ENCODE assay signal across 8 mouse cellular contexts in genomic region chr3:52268487-52268736, GRCm38 (mm10). TPM values are rescaled to one million over a fixed set of nuclear protein-coding genes. Genes with fewer than 3 reads are reported as not detected.
DNase-seq lines count a peak whose midpoint lies in the region; ATAC-seq and TF ChIP-seq lines count a peak whose summit lies in the region.

No protein-coding gene starts in this region.

- no peaks in the 10 kb centered on the region for H3K36me3 ChIP-seq in kidney, embryonic 14.5 days (ENCODE audit: control insufficient read depth, insufficient read depth, low read length)
- no peaks in the 10 kb centered on the region for H3K36me3 ChIP-seq in hindbrain, embryonic 11.5 days (ENCODE audit: control insufficient read depth, insufficient read depth, low read length)
- no peaks in the 10 kb centered on the region for H3K36me3 ChIP-seq in midbrain, embryonic 11.5 days (ENCODE audit: control insufficient read depth, insufficient read depth, low read length)

- peak overlapping the region; percentile 91 for H3K4me3 ChIP-seq in kidney, embryonic 14.5 days (ENCODE audit: low read length)
- H3K4me3 ChIP-seq in bone marrow macrophage, adult 2 months (ENCODE audit: insufficient read depth, low read length) = peak overlapping the region; percentile 97
- peak overlapping the region; percentile 77 for H3K4me3 ChIP-seq in hindbrain, embryonic 11.5 days (ENCODE audit: low read depth, low read length)
- peak overlapping the region; percentile 75 for H3K4me3 ChIP-seq in midbrain, embryonic 11.5 days (ENCODE audit: low read depth, low read length)

- no peak for DNase-seq in kidney, adult 8-10 months
- DNase-seq in hindbrain, embryonic 11.5 days (ENCODE audit: low spot score) = no peak
- DNase-seq in midbrain, embryonic 11.5 days (ENCODE audit: low spot score, missing footprints) = no peak
- no peak for DNase-seq in frontal cortex, postnatal 10 days (ENCODE audit: low spot score in 2 of 2)
- no peak for DNase-seq in urinary bladder, adult 2 months (ENCODE audit: low spot score)
- DNase-seq in gastrocnemius, postnatal 4 days (ENCODE audit: low spot score in 2 of 2) = no peak

- no peak for TF ChIP-seq POLR2A in bone marrow macrophage, adult 2 months (IDR thresholded peaks at IDR 0.05; ENCODE audit: borderline replicate concordance, low read depth, low read length)

- TF ChIP-seq CTCF in bone marrow macrophage, adult 2 months (IDR thresholded peaks at IDR 0.05; ENCODE audit: low read depth, low read length) = no peak

- peaks cover 7% of the 10 kb centered on the region for H3K4me1 ChIP-seq in kidney, embryonic 14.5 days (ENCODE audit: control insufficient read depth, insufficient read depth, low read length)
- H3K4me1 ChIP-seq in bone marrow macrophage, adult 2 months (ENCODE audit: control insufficient read depth, insufficient read depth, low read length) = peaks cover 5% of the 10 kb centered on the region; the same call in 1 of the 2 replicates
- H3K4me1 ChIP-seq in hindbrain, embryonic 11.5 days (replicated peaks; ENCODE audit: control insufficient read depth, insufficient read depth, low read length) = peaks cover 2% of the 10 kb centered on the region; the same call in 1 of the 2 replicates
- peaks cover 23% of the 10 kb centered on the region for H3K4me1 ChIP-seq in midbrain, embryonic 11.5 days (ENCODE audit: control insufficient read depth, insufficient read depth, low read length)

- peaks cover 6% of the 10 kb centered on the region; the same call in 1 of the 2 replicates for H3K27me3 ChIP-seq in kidney, embryonic 14.5 days (ENCODE audit: control insufficient read depth, insufficient read depth, low read length)
- peaks cover 34% of the 10 kb centered on the region for H3K27me3 ChIP-seq in hindbrain, embryonic 11.5 days (ENCODE audit: control insufficient read depth, insufficient read depth, low read length)
- peaks cover 35% of the 10 kb centered on the region for H3K27me3 ChIP-seq in midbrain, embryonic 11.5 days (ENCODE audit: control insufficient read depth, insufficient read depth, low read length)

- no peaks in the 10 kb centered on the region for H3K9me3 ChIP-seq in kidney, embryonic 14.5 days (ENCODE audit: control insufficient read depth, low read length)
- no peaks in the 10 kb centered on the region for H3K9me3 ChIP-seq in hindbrain, embryonic 11.5 days (ENCODE audit: control insufficient read depth, low read length)
- H3K9me3 ChIP-seq in midbrain, embryonic 11.5 days (ENCODE audit: control insufficient read depth, low read length) = no peaks in the 10 kb centered on the region

- ATAC-seq in kidney, embryonic 14.5 days (ENCODE audit: low FRiP score, low TSS enrichment) = no peak
- ATAC-seq in hindbrain, embryonic 11.5 days (ENCODE audit: low FRiP score) = no peak; the same call in 1 of the 2 replicates
- no peak for ATAC-seq in midbrain, embryonic 11.5 days (ENCODE audit: low FRiP score)

- under 1% methylated on average over 35 of the region's 40 CpGs for WGBS in kidney, embryonic 14.5 days
- under 1% methylated on average over 29 of the region's 40 CpGs for WGBS in hindbrain, embryonic 11.5 days
- WGBS in midbrain, embryonic 11.5 days = under 1% methylated on average over 29 of the region's 40 CpGs

- peak overlapping the region; percentile 91 for H3K27ac ChIP-seq in kidney, embryonic 14.5 days (ENCODE audit: low read depth, low read length)
- peak overlapping the region; percentile 66 for H3K27ac ChIP-seq in bone marrow macrophage, adult 2 months (ENCODE audit: insufficient read depth, low read depth, low read length)
- no peak overlapping the region; the same call in 1 of the 2 replicates for H3K27ac ChIP-seq in hindbrain, embryonic 11.5 days (ENCODE audit: low read depth, low read length)
- no peak overlapping the region for H3K27ac ChIP-seq in midbrain, embryonic 11.5 days (ENCODE audit: low read depth, low read length)

- H3K9ac ChIP-seq in kidney, embryonic 14.5 days (ENCODE audit: low read depth, low read length) = peak overlapping the region; percentile 92
- H3K9ac ChIP-seq in hindbrain, embryonic 11.5 days (ENCODE audit: low read depth, low read length) = peak overlapping the region; percentile 54
- peak overlapping the region; percentile 71 for H3K9ac ChIP-seq in midbrain, embryonic 11.5 days (ENCODE audit: low read length)

- H3K4me2 ChIP-seq in kidney, embryonic 14.5 days (replicated peaks; ENCODE audit: low read depth, low read length) = peak overlapping the region; percentile 93
- peak overlapping the region; percentile 93 for H3K4me2 ChIP-seq in hindbrain, embryonic 11.5 days (replicated peaks; ENCODE audit: low read depth, low read length)
- peak overlapping the region; percentile 95 for H3K4me2 ChIP-seq in midbrain, embryonic 11.5 days

RNA-seq across cellular contexts. Expression of gene Foxo1, which starts 0.3 kb away (rescaled TPM):
- polyA plus RNA-seq in kidney, embryonic 14.5 days (2014; fragmentation: Nextera tagmentation; extraction: Ambion mirVana) = 6.4 and 7.8 TPM in 2 replicates
- 5.6 and 6.2 TPM in 2 replicates for polyA plus RNA-seq in bone marrow macrophage, adult 2 months (2012; ENCODE audit: insufficient read depth, insufficient read length, missing spikeins)
- 3.8 and 4.0 TPM in 2 replicates for polyA plus RNA-seq in hindbrain, embryonic 11.5 days (2014; fragmentation: Nextera tagmentation; extraction: Ambion mirVana)
- 2.7 and 3.0 TPM in 2 replicates for polyA plus RNA-seq in midbrain, embryonic 11.5 days (2014; fragmentation: Nextera tagmentation; extraction: Ambion mirVana)
- 8.2 and 12.4 TPM in 2 replicates for polyA plus RNA-seq in urinary bladder, adult 2 months (2012; rRNA removed)
- total RNA-seq in gastrocnemius, postnatal 4 days (2021) = 10 to 100 TPM; 11.9 to 13.2 TPM

Comparison
In these comparisons a context has a peak if more than half of its experiments do, and no peak if none do; other contexts are left out.
1. H3K27ac ChIP-seq: peak in kidney, embryonic 14.5 days (single experiment) and bone marrow macrophage, adult 2 months (single experiment); none in hindbrain, embryonic 11.5 days (single experiment) and midbrain, embryonic 11.5 days (single experiment).
2. Peak in every context shown above with its lines, with median percentiles within 50 percentile points of each other: H3K4me2 ChIP-seq, H3K4me3 ChIP-seq and H3K9ac ChIP-seq.